Mouse (Mus musculus) ovary, postnatal 10 days (tissue): ENCODE results near the gene Camsap2.

Source experiments
- DNase-seq: peaks from one replicate; pipeline ENCODE4 v3.0.0; 2022; ENCODE audit warnings: low spot score

Camsap2 gene

DNA sequence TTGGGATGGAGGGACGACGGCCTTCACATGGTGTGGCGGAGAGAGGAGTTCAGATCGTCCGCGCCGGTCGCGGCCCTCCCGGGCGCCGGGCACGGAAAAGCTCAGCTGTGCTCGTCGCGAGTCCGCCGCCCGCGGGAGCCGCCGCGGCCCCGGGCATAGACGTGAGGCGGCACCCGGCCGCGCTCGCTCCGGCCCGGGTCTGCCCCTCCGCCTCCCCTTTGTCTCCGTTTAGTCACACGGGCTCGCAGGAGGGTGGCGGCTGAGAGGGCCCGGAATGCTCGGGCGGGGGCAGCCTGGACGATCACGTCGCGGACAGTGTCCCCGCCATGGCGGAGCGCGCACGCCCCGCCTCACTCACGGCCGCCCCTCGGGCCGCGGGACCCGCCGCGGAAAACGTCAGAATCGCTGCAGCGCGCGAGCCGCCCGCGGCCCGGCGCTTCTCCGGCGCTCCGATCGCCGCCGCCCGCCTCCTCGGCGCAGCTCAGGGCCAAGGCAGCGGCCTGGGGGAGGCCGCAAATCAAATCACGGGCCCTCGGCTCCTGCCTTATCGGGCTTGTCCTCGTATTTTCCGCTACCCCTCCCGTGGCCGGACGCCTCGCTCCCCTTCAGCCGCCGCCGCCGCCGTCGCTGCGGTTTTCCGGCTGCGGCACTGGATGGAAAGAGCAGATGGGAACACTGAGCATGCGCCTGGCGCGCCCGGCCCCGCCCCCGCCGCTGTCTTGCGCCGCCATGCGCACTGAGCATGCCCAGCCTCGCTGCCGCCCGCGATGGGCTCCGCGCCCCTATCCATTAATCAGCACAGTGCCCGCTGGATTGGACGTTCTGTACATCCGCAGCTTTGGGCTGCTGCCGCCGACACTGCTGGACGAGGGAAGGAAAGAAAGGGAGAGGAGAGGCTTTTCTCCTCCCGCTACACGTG is at the start of gene Camsap2:
Gene Camsap2 (minus strand): TSS at position 651 of the 919 bp plus-strand sequence.
- DNase-seq: peak; percentile 92

DNA sequence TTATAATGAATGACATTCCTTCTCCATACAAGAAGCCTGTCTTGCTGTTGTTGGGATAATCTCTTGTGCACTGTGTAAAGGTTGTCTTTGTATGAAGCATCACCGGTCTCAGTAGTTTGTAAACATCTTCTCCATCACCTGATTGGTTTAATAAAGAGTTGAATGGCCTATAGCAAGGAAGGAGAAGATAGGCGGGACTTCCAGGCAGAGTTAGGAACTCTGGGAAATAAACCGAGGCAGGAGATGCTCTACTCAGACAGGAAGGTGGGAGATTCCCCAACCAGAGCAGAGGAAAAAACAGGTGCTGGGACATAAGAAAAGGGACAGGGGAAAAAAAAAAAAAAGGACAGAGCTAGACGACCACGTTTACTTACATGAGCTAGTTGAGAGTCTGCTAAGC is 49.2 kb upstream of the Camsap2 start:
- DNase-seq: no peak

DNA sequence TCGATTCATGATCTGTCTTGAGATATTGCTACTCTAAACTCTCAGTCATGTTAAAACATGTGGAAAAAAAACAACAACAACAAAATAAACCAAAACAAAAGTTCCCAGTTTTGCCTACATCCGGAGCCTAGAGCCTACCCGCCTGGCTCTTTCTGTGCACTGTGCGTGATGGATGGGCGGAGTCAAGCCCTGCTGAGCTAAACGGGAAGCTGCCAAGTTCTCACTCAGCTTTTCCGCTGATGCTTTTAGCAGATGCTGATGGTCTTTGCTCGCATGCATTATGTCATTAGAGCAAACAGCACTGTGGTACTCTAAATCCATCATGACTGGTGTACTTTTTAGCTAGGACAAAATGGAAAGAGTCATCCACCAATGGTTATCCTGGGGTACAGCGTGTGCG is 48.6 kb upstream of the Camsap2 start:
- DNase-seq: no peak

DNA sequence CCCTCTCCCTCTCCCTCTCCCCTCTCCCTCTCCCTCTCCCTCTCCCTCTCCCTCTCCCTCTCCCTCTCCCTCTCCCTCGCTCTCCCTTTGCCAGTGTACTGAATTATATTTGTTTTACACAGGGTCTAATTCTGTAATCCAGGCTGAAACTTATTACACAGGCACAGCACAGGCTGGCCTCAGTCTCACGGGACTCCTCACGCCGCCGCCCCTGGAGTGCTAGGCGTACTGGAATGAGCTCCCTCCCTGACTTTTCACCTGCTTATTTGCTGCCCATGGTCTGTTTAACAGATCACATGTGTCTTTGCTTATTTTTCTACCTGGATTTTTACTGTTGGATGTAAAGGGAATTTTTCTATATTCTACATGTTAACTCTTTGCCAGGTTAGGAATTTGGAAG is 41.0 kb upstream of the Camsap2 start:
- no peak for DNase-seq

DNA sequence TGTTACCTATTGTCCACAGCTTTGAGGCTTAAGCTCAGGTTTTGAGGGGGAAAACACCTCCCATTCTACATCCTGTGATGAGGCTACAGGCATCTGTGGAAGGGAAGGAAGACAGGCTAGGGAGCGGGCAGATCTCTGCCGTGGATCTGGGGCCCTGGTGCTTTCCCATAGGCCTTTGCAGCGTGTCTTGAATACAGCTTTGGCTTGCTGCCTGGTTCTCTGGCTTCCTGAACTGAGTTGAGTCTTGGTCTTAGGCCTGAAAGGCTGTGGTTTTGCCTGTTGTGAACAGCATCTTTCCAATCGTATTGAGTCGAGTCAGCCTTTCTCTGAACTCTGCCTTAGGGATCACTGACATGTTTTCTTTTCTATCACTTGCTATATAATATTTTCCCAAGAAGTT is 35.7 kb upstream of the Camsap2 start:
- no peak for DNase-seq

DNA sequence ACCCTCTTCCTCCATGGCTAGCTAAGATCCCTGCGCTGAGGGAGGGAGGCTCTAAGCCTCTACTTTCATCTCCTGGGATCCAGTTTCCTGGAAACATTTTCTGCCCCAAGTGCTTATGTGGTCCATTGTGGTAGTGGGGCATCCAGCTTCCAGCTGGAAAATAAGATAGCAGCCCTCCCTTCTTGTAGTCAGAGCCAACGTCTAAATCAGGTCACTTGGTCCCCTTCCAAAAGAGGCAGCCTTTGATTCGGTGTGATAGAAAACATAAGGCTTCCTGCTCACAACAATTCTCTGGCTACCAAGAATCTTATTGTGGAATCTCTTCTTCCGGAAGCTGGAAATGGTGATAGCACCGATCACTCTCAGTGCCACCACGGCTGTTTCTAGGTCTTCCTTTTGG is 35.3 kb upstream of the Camsap2 start:
- no peak for DNase-seq

DNA sequence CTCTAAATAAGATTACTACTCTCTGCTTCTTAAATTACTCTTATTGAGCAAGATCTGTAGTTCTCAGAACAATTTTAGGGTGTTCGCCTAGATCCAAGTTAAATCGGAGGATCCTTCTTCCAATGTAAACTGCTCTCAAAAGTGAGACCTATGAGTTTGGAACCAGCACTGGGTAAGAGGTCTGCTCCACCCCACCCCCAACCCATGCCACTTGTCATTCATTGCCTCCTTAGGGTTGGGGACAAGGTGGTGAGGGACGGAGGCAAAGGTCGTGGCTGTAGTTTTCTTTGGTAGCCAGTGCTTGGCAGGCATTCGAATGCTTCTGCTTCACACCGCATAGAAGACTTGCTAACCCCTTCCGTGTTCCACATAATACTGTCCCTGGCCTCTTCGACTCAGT is 34.7 kb upstream of the Camsap2 start:
- DNase-seq: no peak

DNA sequence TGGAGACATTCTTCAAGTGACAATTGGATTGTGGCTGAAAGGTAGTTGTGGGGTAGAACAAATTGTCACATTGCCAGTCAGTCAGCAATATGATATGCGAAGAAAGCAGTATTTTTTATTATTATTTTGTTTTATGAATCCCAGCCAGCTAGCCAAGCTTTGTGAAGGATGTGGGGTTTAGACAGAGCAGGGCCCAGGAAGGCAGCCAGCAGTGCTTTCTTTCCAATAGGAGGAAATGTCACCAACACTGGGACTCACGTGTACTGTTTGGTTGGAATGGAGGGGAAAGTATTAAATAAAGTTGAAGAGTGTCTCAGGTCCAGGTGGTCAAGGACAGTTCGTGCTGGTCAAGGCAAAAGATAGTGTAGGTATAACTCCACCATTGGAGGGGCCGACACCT is 34.3 kb upstream of the Camsap2 start:
- DNase-seq: no peak

DNA sequence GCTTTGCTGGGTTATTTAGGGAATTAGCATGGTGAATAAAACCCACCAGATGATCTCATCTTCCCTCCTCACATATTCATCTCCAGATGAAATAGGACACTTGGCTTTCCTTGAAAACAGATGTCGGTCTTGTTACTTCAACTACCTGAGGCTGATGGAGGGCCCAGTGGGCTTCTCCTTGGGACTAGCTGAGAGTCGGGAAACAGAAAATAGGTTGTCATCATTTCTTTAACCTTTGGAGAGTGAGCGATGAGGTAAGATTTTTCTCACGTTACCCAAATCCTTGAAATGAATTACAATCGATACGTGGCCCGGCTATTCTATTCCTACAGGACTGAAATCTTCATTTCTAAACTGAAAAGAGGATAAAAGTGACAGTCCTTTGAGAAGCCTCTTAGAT is 33.4 kb upstream of the Camsap2 start:
- no peak for DNase-seq

DNA sequence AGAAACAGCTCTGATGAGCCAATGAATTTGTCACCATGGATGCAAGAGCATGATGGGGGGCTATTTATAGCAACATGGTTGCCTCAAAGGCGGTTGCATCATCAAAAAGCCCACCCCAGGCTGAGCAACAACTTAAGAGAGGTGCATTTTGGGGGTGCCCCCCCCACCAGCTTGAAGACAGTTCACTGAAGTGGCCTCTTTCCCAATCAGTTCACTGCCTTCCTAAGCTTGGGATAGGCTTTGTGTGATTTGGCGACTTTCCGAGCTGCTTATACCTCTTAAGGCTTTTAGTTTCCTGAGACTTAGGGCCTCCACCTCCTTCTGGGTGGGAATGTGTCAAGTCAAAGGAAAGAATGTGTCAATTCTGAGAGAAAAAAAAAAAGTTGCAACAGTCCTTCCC is 20.1 kb upstream of the Camsap2 start:
- DNase-seq: no peak

DNA sequence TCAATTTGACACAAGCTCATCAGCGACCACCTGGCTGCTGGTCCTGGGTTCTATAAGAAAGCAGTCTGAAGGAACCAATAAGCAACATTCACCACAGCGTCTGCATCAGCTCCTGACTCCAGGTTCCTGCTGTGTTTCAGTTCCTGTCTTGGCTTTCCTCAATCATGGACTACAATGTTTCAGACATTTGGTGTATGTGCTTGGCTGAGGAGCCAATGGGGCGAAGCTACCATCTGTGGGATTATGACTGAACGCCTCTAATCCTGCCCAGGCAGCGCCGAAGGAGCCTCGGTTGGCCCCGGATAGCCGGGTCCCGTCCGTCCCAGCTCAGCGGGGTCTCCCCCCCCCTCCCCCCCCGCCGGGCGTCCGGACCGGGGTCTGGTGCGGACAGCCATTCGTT is 18.8 kb upstream of the Camsap2 start:
- peak; percentile 72 for DNase-seq

DNA sequence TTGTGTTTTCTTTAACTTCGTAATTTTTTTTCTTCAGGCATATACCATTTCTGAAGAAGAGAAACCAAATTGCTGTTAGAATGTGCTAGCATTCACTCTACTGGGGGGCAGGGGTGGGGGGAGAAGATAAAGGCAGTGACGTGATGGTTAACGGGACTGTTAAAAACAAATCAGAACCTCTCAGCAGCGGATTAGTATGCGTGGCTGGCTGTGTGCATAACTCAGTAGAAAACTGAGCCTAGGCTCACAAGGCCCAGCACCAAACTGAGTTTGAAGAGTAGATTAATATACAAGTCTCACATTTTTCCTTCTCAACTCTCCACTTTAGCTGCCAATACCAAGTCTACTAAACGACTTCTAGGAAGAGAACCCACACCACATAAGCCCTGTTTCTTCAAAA is 17.1 kb upstream of the Camsap2 start:
- no peak for DNase-seq

DNA sequence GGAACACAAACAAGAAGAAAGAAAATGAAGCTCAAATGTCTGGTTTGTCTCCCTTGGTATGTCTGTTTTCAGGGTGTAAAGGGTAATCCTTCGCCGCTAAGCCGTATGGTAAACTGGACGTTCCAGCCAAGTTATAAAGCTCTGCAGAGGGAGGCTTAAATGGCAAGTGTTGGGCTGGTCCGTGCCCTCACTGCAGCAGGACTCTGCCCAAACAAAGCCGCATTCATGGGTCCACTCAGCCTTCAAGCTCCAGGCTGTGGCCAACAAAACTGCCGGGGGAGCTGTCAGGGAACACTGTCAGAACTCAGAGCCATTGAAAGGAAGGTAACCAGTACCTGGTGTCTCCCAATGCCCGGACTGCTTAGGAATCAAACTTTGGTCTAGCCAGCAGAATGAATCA is 16.7 kb upstream of the Camsap2 start:
- DNase-seq: no peak

DNA sequence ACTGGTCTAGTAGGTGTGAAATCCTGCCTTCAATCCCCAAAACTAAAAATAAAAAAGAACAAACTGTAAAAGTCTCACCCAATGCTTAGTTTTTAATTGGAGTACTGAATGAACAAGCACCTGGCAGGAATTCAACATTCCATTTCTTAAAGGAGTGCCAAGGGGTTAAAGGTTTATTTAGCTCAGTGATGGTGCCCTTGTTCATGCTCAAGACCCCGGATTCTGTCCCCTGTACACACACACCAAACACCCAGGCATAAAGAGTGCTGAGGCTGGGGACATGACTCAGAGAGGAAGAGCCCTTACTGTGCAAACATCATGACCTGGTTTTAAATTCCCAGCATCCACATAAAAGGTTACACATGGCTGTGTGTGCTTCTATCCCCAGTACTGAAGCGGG is 15.5 kb upstream of the Camsap2 start:
- DNase-seq: no peak

DNA sequence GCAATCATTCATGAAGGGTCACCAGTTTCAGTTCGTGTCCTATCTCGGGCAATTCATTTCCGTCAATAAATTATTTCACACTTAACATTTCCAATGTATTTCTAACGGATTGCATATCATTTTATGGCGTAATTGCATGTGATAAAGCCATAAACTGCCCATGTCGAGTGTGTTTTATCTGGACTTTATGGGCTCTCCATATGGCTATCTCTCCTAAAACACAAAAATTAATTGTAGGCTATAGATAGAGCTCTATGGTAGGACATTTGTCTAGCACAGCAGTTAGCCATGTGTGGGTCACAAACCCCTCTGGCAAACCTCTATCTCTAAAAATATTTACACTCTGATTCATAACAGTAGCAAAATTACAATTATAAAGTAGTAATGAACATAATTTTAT is 15.0 kb upstream of the Camsap2 start:
- DNase-seq: no peak

DNA sequence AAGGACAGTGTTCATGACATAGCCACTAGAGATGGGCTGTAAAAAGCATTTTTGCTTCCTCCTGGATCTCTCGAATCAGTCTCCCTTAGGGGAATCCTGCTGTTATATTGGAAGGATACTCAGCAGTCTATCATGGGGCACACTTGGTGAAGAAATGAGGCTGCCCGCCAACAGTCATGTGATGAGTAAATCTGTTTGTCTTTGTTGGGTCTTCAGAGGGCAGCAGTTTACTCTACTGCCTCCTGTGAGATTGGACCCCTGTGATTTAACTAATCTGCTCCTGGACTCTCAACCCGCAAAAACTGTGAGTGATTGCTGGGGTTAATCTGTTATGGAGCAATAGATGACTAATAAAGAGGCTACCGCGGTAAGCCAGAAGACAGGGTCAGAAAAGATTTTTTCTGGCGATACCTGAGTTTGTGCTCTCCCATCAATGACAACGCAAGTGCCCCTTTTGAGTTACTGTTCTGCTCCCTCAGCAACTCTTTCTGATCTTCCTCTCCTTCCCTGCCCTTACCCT is 13.0 kb upstream of the Camsap2 start:
- no peak for DNase-seq

DNA sequence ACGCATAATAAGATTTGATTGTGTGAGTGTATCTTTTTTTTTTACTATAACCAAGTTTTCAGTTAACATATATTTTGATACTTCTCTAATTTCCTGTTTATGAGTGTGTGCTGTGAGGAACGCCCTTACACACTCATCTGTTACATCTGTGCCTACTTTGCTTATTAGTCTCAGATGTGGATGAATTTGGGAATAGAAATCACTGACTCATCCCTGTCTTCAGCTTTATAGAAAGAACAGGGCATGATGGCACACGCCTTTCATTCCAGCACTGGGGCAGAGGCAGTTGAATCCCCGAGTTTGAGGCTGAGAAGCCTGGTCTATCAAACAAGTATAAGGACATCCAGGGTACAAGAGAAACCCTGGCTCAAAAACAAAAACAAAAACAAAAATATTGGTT is 9.7 kb upstream of the Camsap2 start:
- no peak for DNase-seq

DNA sequence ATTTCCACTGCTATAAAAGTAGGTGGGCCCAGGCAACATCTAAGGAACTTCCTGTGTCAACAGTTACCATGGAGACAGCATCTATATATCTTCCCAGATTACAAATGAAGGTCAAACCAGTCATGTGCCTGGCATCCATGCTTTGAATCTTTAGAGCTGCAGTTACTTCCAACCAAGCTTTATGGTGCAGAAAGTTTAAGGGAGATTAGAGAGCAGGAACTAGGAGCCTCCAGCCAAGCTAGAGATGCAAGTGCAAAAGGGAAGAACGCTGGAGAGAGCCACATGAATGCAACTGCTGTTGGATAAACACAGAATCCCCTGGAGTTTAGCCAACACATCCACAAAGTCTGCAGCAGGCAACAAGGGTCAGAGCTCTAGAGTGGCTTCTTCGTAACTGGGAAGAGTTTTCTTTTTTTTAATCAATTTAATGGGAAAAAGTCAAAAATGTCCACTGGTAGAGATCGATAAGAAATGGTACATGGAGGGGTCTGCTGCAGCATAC is 4.8 kb upstream of the Camsap2 start:
- no peak for DNase-seq

DNA sequence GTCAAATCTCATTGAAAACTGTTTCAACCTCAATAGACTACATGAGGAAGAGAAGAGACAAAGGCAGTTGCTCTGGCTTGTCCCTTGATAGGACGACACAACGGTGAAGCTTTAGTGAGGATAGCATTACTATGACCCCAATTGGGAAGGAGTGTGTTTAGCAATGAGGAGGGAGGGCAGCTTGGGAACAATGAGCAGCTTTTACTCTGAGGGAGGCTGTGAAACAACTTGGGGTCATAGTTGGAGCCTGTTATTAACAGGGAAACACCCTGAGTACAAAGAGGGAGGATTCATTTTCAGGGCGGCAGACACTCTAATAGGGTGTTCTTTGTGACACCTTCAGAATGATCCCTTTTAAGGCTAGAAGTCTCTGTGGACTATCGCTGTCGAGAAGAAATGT is 2.2 kb upstream of the Camsap2 start:
- DNase-seq: no peak

DNA sequence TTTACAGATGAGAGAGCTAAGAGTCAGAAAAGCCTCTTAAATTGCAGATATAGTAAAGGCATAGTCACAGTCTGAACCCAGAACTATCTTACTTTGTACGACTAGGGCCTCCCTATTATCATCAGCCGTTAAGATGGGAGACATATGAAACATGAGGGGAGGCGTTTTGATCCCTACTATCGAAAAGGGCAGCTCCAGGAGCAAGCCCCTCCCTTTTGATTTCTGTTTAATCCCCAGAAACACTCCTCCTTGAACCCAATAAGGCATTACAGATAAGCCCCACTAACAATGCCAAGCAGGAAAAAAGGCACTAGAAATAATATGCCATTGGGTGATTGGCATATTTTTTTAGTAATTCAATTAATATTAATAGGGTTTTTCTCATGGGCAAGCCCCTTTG is 1.2 kb upstream of the Camsap2 start:
- DNase-seq: no peak

DNA sequence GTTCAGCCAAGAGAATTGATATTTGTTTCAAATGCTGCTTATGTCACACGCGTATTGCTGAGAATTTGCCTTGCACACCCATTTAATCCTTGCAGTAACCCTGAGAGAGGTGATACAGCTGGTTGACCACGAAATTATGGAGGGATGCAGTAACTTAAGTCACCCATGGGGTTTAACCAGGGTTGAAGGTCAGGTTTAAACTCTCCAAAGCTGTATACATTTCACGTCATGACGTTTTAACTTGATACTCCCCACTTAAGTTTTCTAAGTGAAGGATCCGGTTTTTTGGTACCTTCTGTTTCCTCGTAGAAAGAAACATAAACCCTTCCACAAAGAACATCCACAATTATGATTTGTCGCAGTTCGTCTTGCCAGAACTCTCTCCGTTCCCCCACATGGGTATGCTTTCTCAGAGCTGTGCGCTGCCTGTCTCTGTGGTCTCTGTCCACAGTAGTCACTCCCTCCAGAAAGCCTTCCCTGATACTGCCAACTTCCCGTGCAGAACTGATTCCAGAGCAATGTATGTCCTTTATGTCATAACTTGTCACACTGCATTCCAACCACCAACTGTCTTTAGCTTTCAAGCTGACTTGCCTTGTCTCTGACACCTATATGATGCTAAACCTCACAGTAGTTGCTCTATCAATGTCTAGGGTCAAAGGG is 600 bp upstream of the Camsap2 start:
- no peak for DNase-seq

DNA sequence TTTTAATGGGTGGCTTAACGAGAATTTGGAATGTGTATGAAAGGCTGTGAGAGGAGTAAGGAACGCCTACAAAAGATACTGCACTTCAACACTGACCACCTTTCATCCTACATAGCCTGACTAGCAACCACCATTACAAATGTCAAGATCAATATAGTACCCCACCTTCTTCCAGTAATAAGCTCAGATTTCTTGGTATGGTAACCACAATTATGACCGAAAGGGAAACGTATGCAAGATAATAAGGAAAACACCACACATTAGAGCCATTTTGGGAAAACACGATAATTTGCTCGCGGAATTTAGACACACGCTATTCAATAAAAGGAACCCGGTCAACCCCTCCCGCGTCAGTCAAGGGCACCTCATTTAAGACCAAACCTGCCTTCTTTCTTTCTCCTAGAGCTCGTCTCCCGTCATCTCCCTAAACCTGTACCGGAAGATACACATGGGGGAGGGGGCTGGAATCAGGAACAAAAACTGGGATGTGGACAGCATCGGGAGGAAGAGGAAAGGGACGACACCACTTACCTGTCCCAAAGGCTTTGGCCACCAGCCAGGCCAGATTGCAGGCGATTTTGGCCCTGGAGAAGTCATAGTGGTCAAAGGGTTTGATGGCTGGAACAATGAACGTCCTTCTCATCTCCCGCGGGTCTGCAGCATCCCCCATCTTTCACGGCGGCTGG is 993 bp downstream of the Camsap2 start:
- DNase-seq: no peak

DNA sequence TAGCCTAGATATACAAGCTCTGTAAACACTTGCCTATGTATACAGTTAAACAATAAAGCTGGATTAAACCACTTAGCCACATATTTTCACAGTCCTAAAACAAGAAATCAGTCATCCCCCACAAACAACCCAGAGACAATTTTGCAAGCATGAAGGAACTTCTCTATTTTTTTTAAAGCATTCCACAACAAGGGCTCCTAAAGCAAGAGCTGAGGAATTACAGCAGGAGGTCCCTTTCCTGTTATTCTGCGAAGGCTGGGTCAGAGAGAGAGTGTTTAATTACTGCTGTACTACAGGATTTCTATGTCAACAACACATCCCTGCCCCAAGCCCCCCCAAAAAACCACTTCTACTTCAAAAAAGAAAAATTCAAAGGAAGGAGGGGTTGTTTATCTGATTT is 1.6 kb downstream of the Camsap2 start:
- no peak for DNase-seq
